ENCODE assay signal across 21 mouse cellular contexts in the genomic region with DNA sequence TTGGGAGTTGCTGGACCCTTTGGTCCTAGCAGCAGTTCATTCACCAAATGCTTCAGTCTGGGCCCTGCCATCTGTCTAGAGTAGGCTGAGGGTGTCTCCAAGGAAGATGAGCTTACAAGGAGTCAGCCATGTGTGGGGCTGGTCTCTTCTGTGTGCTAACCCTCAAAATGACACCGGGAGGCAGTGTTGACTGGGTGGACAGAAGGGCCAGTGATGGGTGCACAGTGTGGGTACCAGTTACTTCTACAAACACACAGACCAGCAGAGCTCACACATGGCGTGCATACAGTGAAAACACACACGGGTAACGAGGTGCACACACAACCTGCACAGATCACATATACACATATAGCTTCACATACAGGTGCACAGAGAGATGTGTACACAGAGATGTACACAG.
"Had no signal": no experiment of that assay in that cellular context is flagged by ENCODE, and none has a peak within 500 bp of the region (broad histone marks: within the 10 kb centered on the region; RNA-seq: fewer than 3 reads in every experiment).

No protein-coding gene starts in this region.

- H3K9me3 ChIP-seq: intestine, embryonic 15.5 days; limb, embryonic 10.5 days; limb, embryonic 13.5 days; liver, embryonic 13.5 days; midbrain, embryonic 10.5 days; midbrain, embryonic 13.5 days; neural tube, embryonic 13.5 days; stomach, embryonic 15.5 days had no signal

- ATAC-seq: intestine, embryonic 15.5 days; midbrain, embryonic 13.5 days; midbrain, embryonic 16.5 days had no signal

- H3K9ac ChIP-seq: intestine, embryonic 15.5 days; limb, embryonic 13.5 days; liver, embryonic 13.5 days; lung, embryonic 14.5 days; midbrain, embryonic 13.5 days; neural tube, embryonic 13.5 days; stomach, embryonic 15.5 days had no signal

- H3K27ac ChIP-seq: intestine, embryonic 15.5 days; kidney, postnatal 0 days; layer of hippocampus, adult 2 months; limb, embryonic 10.5 days; limb, embryonic 13.5 days; liver, embryonic 13.5 days; midbrain, embryonic 10.5 days; midbrain, embryonic 13.5 days; neural tube, embryonic 13.5 days; stomach, embryonic 15.5 days had no signal

- H3K36me3 ChIP-seq: intestine, embryonic 15.5 days; limb, embryonic 10.5 days; limb, embryonic 13.5 days; liver, embryonic 13.5 days; midbrain, embryonic 10.5 days; midbrain, embryonic 13.5 days; neural tube, embryonic 13.5 days; stomach, embryonic 15.5 days had no signal

- H3K27me3 ChIP-seq: intestine, embryonic 15.5 days; limb, embryonic 13.5 days; midbrain, embryonic 13.5 days; neural tube, embryonic 13.5 days; stomach, embryonic 15.5 days had no signal

- H3K4me3 ChIP-seq: intestine, embryonic 15.5 days; layer of hippocampus, adult 2 months; limb, embryonic 10.5 days; limb, embryonic 13.5 days; liver, embryonic 13.5 days; midbrain, embryonic 10.5 days; midbrain, embryonic 13.5 days; myocyte; neural tube, embryonic 13.5 days; stomach, embryonic 15.5 days had no signal

- H3K4me1 ChIP-seq: liver, embryonic 13.5 days; neural tube, embryonic 13.5 days had no signal

- DNase-seq: kidney, adult 2 months; kidney, postnatal 25 days; layer of hippocampus, adult 9-11 months; liver, embryonic 13.5 days; lung, embryonic 14.5 days; lung, postnatal 10 days; lung, postnatal 36 days; retina, postnatal 1 day; right cerebral cortex, postnatal 25 days; spleen, adult 18-20 months had no signal

- H3K4me2 ChIP-seq: intestine, embryonic 15.5 days; limb, embryonic 13.5 days; liver, embryonic 13.5 days; lung, embryonic 14.5 days; midbrain, embryonic 13.5 days; neural tube, embryonic 13.5 days; stomach, embryonic 15.5 days had no signal
